Mouse (Mus musculus) lung, postnatal 0 days (tissue): ENCODE data around the gene Mon2.

Experiments used
- CTCF ChIP-seq: IDR thresholded peaks from 2 replicates; pipeline ENCODE4 v1.5.1; 2016; ENCODE audit warnings: antibody characterized with exemption, mild to moderate bottlenecking
- EP300 ChIP-seq: IDR thresholded peaks from 2 replicates; pipeline ENCODE4 v1.6.1; 2016; ENCODE audit warnings: antibody characterized with exemption, mild to moderate bottlenecking, control low read depth

DNA sequence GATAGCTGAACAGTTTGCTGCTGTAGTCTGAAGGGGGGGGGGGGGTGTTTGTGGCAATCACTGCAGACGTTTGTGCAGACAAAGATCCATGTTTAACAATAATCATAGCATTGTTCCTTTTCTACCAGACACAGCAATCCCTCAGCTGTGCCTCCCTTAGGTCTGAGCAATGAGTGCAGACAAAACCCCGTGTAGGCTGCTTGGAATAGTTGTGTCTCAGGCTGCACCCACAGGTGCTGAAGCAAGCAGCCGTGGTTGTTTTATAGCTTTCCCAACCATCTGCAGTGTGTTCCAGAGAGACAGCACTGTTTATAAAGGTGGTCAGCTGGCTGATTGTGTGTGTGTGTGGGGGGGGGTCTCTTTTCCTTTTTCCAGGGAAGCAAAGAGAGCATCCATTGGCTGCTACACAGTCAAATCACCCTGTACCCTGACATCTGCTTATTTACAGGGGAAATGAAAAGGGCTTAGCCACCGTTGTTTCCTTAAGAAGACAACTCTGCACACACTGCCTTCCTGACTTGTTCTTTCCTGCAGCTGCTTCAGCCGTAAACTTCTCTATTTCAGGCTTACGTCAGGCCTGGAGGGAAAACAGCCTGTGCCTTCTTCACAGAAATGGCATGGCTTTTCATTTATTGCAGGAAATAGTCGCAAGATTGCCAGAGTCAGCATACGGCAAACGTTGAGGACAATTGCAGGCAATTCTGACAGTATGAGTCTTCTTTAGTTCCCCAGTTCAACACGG, 8.8 kb upstream of the Mon2 start:
- TF ChIP-seq EP300 (no peak), CTCF (no peak)
